Mouse (Mus musculus) heart, embryonic 14.5 days (tissue): ENCODE results near the gene Blm. TPM values are rescaled to one million over a fixed set of nuclear protein-coding genes. Genes with fewer than 3 reads are reported as not detected.

Experiments used
- ATAC-seq: fragments of 200-750 bp; cut with Nextera tagmentation; 2 replicates; pipeline ENCODE4 v1.8.0; 2017; ENCODE audit warnings: low read depth, moderate TSS enrichment; ENCODE audit not compliant: insufficient number of reproducible peaks, insufficient read depth, low FRiP score
- H3K27ac ChIP-seq, 2 experiments: fragments of 200-500 bp in 1 of 2; fragments of 300-500 bp in 1 of 2; sonication (generic) in 1 of 2; replicated peaks in 1 of 2; 2 replicates each; pipeline ENCODE4 v1.5.1; 2012 to 2014; ENCODE audit warnings: low read depth in 2 of 2, low read length in 2 of 2, control low read depth in 1 of 2, mild to moderate bottlenecking in 1 of 2, mixed read lengths in 1 of 2; ENCODE audit not compliant: control insufficient read depth in 1 of 2, insufficient read depth in 1 of 2
- H3K27me3 ChIP-seq: fragments of 300-500 bp; sonication (generic); 2 replicates; pipeline ENCODE4 v1.6.1; 2014; ENCODE audit warnings: mild to moderate bottlenecking, low read length, control low read depth; ENCODE audit not compliant: control insufficient read depth, insufficient read depth
- H3K36me3 ChIP-seq: fragments of 300-500 bp; sonication (generic); 2 replicates; pipeline ENCODE4 v1.6.1; 2014; ENCODE audit warnings: mild to moderate bottlenecking, control low read depth, low read length, mixed read lengths; ENCODE audit not compliant: control insufficient read depth, insufficient read depth
- H3K4me1 ChIP-seq, 2 experiments: fragments of 200-500 bp in 1 of 2; fragments of 300-500 bp in 1 of 2; sonication (generic) in 1 of 2; 2 replicates each; pipeline ENCODE4 v1.6.1; 2012 to 2014; ENCODE audit warnings: low read length in 2 of 2, control low read depth in 1 of 2, mixed read lengths in 1 of 2; ENCODE audit not compliant: control insufficient read depth in 2 of 2, insufficient read depth in 2 of 2
- H3K4me2 ChIP-seq: fragments of 300-500 bp; sonication (generic); 2 replicates; pipeline ENCODE4 v1.6.1; 2014; ENCODE audit warnings: mild to moderate bottlenecking, low read length
- H3K4me3 ChIP-seq, 2 experiments: fragments of 200-500 bp in 1 of 2; fragments of 300-500 bp in 1 of 2; sonication (generic) in 1 of 2; 2 replicates each; pipeline ENCODE4 v1.5.1; 2012 to 2014; ENCODE audit warnings: low read length in 2 of 2, mild to moderate bottlenecking in 2 of 2, control low read depth in 1 of 2, low read depth in 1 of 2, moderate library complexity in 1 of 2; ENCODE audit not compliant: control insufficient read depth in 1 of 2, insufficient read depth in 1 of 2
- H3K9ac ChIP-seq: fragments of 300-500 bp; sonication (generic); 2 replicates; pipeline ENCODE4 v1.6.1; 2014; ENCODE audit warnings: mild to moderate bottlenecking, low read length
- H3K9me3 ChIP-seq: fragments of 300-500 bp; sonication (generic); 2 replicates; pipeline ENCODE4 v1.6.1; 2016; ENCODE audit warnings: low read length, control low read depth; ENCODE audit not compliant: control insufficient read depth
- whole genome bisulfite sequencing: fragments of 180-500 bp; shearing (Covaris S2); extraction: QIAGEN DNeasy Blood & Tissue Kit; methylation state at CpG from one replicate; pipeline ENCODE4 v1.1.7; 2014; 5-methylcytosine and 5-hydroxymethylcytosine counted together
- polyA plus RNA-seq: library from polyadenylated mRNA; unstranded; fragments of >200 nt; fragmentation: Nextera tagmentation; extraction: Ambion mirVana; gene quantifications from 2 replicates; pipeline ENCODE4 v1.2.1, GENCODE M21; 2014

Gene Blm
- polyA plus RNA-seq, 1 experiment from 2014 or later, result 16.5 TPM

- ATAC-seq, result no peak
- Histone ChIP-seq H3K4me1 (no peaks in the 10 kb centered on the region), H3K36me3 (no peaks in the 10 kb centered on the region), H3K4me2 (no peak overlapping the region), H3K9me3 (no peaks in the 10 kb centered on the region), H3K27me3 (peaks cover 3% of the 10 kb centered on the region; the same call in 1 of the 2 replicates), H3K27ac (no peak overlapping the region), H3K9ac (no peak overlapping the region), H3K4me3 (no peak overlapping the region)
- WGBS, result 63% methylated on average over 3 of the region's 3 CpGs
Observed at GRCm38 (mm10) chr7:80573076-80573475, 38.2 kb upstream of the Blm start.

GRCm38 (mm10) chr7:80567982-80568381, 33.1 kb upstream of the Blm start:
- Histone ChIP-seq H3K36me3 (no peaks in the 10 kb centered on the region), H3K9me3 (no peaks in the 10 kb centered on the region), H3K27me3 (no peaks in the 10 kb centered on the region), H3K4me3 (no peak overlapping the region), H3K9ac (no peak overlapping the region), H3K4me1 (no peaks in the 10 kb centered on the region), H3K27ac (no peak overlapping the region), H3K4me2 (no peak overlapping the region)
- WGBS, result 79% methylated on average over 8 of the region's 8 CpGs
- no peak for ATAC-seq

- ATAC-seq, result no peak
- Histone ChIP-seq H3K27ac (no peak overlapping the region), H3K9ac (no peak overlapping the region), H3K9me3 (no peaks in the 10 kb centered on the region), H3K27me3 (no peaks in the 10 kb centered on the region), H3K4me1 (peaks cover 2 to 4% of the 10 kb centered on the region in 2 experiments; a peak in 1 of 4 replicates), H3K4me3 (no peak overlapping the region), H3K4me2 (no peak overlapping the region), H3K36me3 (no peaks in the 10 kb centered on the region)
- WGBS, result 68% methylated on average over 5 of the region's 5 CpGs
Observed at GRCm38 (mm10) chr7:80561931-80562330, 27.0 kb upstream of the Blm start.

GRCm38 (mm10) chr7:80561271-80561670, 26.4 kb upstream of the Blm start:
- Histone ChIP-seq H3K9ac (no peak overlapping the region), H3K4me2 (no peak overlapping the region), H3K9me3 (no peaks in the 10 kb centered on the region), H3K27ac (no peak overlapping the region), H3K27me3 (no peaks in the 10 kb centered on the region), H3K4me1 (peaks cover 6 to 10% of the 10 kb centered on the region in 2 experiments), H3K4me3 (no peak overlapping the region), H3K36me3 (no peaks in the 10 kb centered on the region)
- WGBS, result 75% methylated on average over 9 of the region's 9 CpGs
- ATAC-seq, result no peak

- 63% methylated on average over 5 of the region's 5 CpGs for WGBS
- Histone ChIP-seq H3K4me1 (peaks cover 19 to 35% of the 10 kb centered on the region in 2 experiments), H3K4me3 (no peak overlapping the region), H3K4me2 (no peak overlapping the region), H3K27me3 (no peaks in the 10 kb centered on the region), H3K9ac (no peak overlapping the region), H3K27ac (no peak overlapping the region), H3K36me3 (no peaks in the 10 kb centered on the region), H3K9me3 (no peaks in the 10 kb centered on the region)
- no peak for ATAC-seq
Observed at GRCm38 (mm10) chr7:80558572-80558971, 23.7 kb upstream of the Blm start.

- Histone ChIP-seq H3K27me3 (no peaks in the 10 kb centered on the region), H3K9me3 (no peaks in the 10 kb centered on the region), H3K4me2 (no peak overlapping the region), H3K4me3 (no peak overlapping the region), H3K4me1 (peaks cover 19 to 35% of the 10 kb centered on the region in 2 experiments), H3K9ac (no peak overlapping the region), H3K27ac (no peak overlapping the region), H3K36me3 (no peaks in the 10 kb centered on the region)
- WGBS, result 50% methylated on average over 8 of the region's 8 CpGs
- no peak for ATAC-seq
Observed at GRCm38 (mm10) chr7:80558101-80558500, 23.2 kb upstream of the Blm start.

- 70% methylated on average over 4 of the region's 4 CpGs for WGBS
- peaks cover 19 to 35% of the 10 kb centered on the region in 2 experiments for H3K4me1 ChIP-seq
Observed at GRCm38 (mm10) chr7:80557161-80557560, 22.2 kb upstream of the Blm start.

GRCm38 (mm10) chr7:80556166-80556565, 21.2 kb upstream of the Blm start:
- H3K36me3 ChIP-seq, result no peaks in the 10 kb centered on the region
- no peak overlapping the region for H3K4me2 ChIP-seq
- H3K4me1 ChIP-seq, result peaks cover 19 to 35% of the 10 kb centered on the region in 2 experiments
- H3K4me3 ChIP-seq, result no peak overlapping the region
- no peak overlapping the region for H3K9ac ChIP-seq
- WGBS, result 46% methylated on average over 3 of the region's 3 CpGs
- H3K27me3 ChIP-seq, result no peaks in the 10 kb centered on the region
- peak overlapping the region; percentile 8 to 81; a peak in 2 of 4 replicates for H3K27ac ChIP-seq
- H3K9me3 ChIP-seq, result no peaks in the 10 kb centered on the region
- ATAC-seq, result no peak

More at GRCm38 (mm10) chr7:80557161-80557560, 22.2 kb upstream of the Blm start:
- no peak for ATAC-seq
- Histone ChIP-seq H3K36me3 (no peaks in the 10 kb centered on the region), H3K27me3 (no peaks in the 10 kb centered on the region), H3K4me2 (no peak overlapping the region), H3K9me3 (no peaks in the 10 kb centered on the region), H3K4me3 (no peak overlapping the region), H3K27ac (no peak overlapping the region), H3K9ac (no peak overlapping the region)
